Mouse (Mus musculus) retina, embryonic 14.5 days (tissue): ENCODE results near the gene Mettl13.

Experiments
- DNase-seq: peaks from one replicate; pipeline ENCODE4 v3.0.0-alpha.2; 2015; ENCODE audit warnings: low spot score

Gene Mettl13

GRCm38 (mm10) chr1:162548016-162548916 lies at the start of gene Mettl13:
Mettl13 (minus strand) TSS chr1:162548551.
- DNase-seq = peak; percentile 98

- DNase-seq = no peak
These were observed 49.2 kb upstream of the Mettl13 start for GRCm38 (mm10) chr1:162597379-162598102.

GRCm38 (mm10) chr1:162590415-162590997 lies 42.2 kb upstream of the Mettl13 start:
- DNase-seq = no peak

- peak; percentile 53 for DNase-seq
These were observed 41.1 kb upstream of the Mettl13 start for GRCm38 (mm10) chr1:162589443-162589842.

- no peak for DNase-seq
These were observed 40.3 kb upstream of the Mettl13 start for GRCm38 (mm10) chr1:162588606-162589005.

GRCm38 (mm10) chr1:162586282-162586681 lies 37.9 kb upstream of the Mettl13 start:
- no peak for DNase-seq

GRCm38 (mm10) chr1:162582884-162583283 lies 34.5 kb upstream of the Mettl13 start:
- no peak for DNase-seq

GRCm38 (mm10) chr1:162575098-162575497 lies 26.7 kb upstream of the Mettl13 start:
- peak; percentile 21 for DNase-seq

GRCm38 (mm10) chr1:162570931-162571601 lies 22.7 kb upstream of the Mettl13 start:
- peak; percentile 45 for DNase-seq

GRCm38 (mm10) chr1:162570260-162570748 lies 22.0 kb upstream of the Mettl13 start, which contains the start of gene Vamp4:
Vamp4 (plus strand) TSS chr1:162570515.
- DNase-seq = peak; percentile 97

GRCm38 (mm10) chr1:162567351-162567750 lies 19.0 kb upstream of the Mettl13 start:
- DNase-seq = peak; percentile 12

- DNase-seq = no peak
These were observed 16.6 kb upstream of the Mettl13 start for GRCm38 (mm10) chr1:162564992-162565391.

- DNase-seq = no peak
These were observed 14.9 kb upstream of the Mettl13 start for GRCm38 (mm10) chr1:162563236-162563635.

GRCm38 (mm10) chr1:162554193-162554592 lies 5.8 kb upstream of the Mettl13 start:
- no peak for DNase-seq

- DNase-seq = no peak
These were observed 4.6 kb upstream of the Mettl13 start for GRCm38 (mm10) chr1:162552956-162553355.

- DNase-seq = peak; percentile 68
These were observed 1.4 kb upstream of the Mettl13 start for GRCm38 (mm10) chr1:162549615-162550283.

- DNase-seq = no peak
These were observed 714 bp upstream of the Mettl13 start for GRCm38 (mm10) chr1:162548917-162549613.

GRCm38 (mm10) chr1:162547607-162548006 lies 744 bp downstream of the Mettl13 start:
- no peak for DNase-seq

- DNase-seq = no peak
These were observed 5.1 kb downstream of the Mettl13 start for GRCm38 (mm10) chr1:162543231-162543630.

- no peak for DNase-seq
These were observed 14.4 kb downstream of the Mettl13 start for GRCm38 (mm10) chr1:162533766-162534560.
